Mouse (Mus musculus): ENCODE measurements at regions not wholly inside any gene's neighbourhood (a gene's known extent, or its start where the extent isn't known, plus 50 kb on each side); places are given as distances from the start of the nearest gene placed in this dataset.

DNA sequence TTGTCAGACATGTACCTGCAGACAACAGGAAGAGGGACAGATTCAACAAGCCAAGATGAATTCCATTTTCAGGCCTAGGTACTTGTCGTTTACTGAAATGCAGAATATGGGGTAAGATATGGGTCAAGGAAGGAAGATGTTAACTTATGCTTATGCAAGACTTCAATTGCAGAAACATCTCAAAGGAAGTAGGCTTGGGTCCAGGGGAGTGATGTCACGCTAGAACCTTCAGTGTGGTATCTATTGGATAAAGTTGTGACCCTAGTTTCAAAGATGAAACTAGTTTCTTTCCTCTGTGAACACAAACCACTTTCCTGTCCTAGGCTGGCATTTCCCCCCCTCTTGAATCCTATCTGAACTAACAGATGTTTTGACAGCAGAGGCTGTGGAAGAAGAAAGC lies 50.5 kb upstream of the Rbpj start:
- TF ChIP-seq CTCF (IDR thresholded peaks at IDR 0.05) (no peak), EP300 (IDR thresholded peaks at IDR 0.05) (no peak)
